Mouse (Mus musculus): ENCODE measurements around the gene 4930572O03Rik.
"Not testable (repeated sequence)": the region's sequence is repeated elsewhere in the genome, so short reads cannot be mapped to it uniquely, and the experiment has no call there.

DNA sequence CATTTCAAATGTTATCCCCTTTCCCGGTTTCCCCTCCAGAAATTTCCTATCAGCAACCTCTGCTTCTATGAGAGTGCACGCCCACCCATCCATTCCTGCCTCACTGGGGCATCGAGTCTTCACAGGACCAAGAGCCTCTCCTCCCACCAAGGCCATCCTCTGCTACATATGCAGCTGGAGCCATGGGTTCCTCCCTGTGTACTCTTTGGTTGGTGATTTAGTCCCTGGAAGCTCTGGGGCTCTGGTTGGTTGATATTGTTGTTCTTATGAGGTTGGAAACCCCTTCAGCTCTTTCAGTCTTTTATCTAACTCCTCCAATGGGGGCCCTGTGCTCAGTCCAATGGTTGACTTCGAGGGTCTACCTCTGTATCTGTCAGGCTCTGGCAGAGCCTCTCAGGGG is 35.0 kb upstream of the 4930572O03Rik start:
- not testable (repeated sequence) for TF ChIP-seq CHD2 (IDR thresholded peaks at IDR 0.05; ENCODE audit: low read depth, low read length); ZC3H11A (IDR thresholded peaks at IDR 0.05; ENCODE audit: borderline replicate concordance, low read depth, low read length); MAFK (IDR thresholded peaks at IDR 0.05; ENCODE audit: insufficient read depth, low read depth, low read length); ZNF384 (IDR thresholded peaks at IDR 0.05; ENCODE audit: low read depth, low read length)
